Mouse (Mus musculus) left cerebral cortex, postnatal 25 days (tissue): ENCODE results near the gene Btnl2. TPM values are rescaled to one million over a fixed set of nuclear protein-coding genes. Genes with fewer than 3 reads are reported as not detected.

ENCODE experiments used
- DNase-seq, 2 experiments: peaks; one replicate each; pipeline ENCODE4 v3.0.0; 2022; ENCODE audit warnings: low spot score in 2 of 2, mixed read lengths in 1 of 2
- intact Hi-C: fragments of 180-260 bp; cut with DNase I; formaldehyde crosslinking; loops from one replicate; pipeline ENCODE4 v1.15.1; 2025
- total RNA-seq, 2 experiments: library from RNA; stranded (reverse); gene quantifications; 2 replicates each; pipeline ENCODE4 v1.2.3; 2021

Gene Btnl2
- total RNA-seq, 2 experiments from 2014 or later: 0.71 to 0.73 TPM

DNA sequence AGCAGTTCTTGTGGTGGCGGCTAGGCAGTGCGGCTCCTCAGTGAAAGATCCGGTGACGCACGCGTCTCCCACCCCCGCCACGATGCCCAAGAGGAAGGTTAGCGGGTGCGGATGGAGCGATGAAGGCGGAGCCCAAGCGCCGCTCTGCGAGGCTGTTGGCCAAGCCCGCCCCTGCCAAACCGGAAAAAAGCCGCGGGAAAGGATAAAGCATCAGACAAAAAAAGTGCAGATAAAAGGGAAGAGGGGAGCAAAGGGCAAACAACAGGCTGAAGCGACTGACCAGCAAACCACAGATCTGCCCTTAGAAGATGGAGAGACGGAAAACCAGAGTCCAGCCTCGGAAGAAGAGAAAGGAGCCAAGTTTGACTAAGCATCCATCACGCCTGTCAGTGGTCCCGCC, 37.7 kb downstream of the Btnl2 start:
- DNase-seq: peak in 1 of 2 experiments; percentile 6
- intact Hi-C loops: no loop called here

DNA sequence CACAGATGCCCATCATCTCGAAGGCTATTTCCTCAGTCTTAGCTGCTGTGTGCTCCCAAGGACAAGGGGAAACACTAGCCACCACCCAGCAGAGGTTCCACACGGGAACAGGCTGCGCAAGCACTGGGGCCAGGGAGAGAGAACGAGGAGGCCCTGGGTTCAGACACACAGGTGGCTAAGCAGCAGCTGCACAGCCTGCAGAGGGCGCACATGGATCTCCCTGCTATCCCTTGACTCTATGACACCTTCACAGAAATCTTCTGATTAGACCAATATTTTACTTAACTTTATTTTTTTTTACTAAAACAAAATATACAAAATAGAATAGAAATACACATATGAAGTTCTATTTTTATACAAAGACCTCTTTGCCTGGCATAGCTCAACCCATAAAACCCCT, 42.7 kb downstream of the Btnl2 start:
- intact Hi-C loops: no loop called here
- DNase-seq: no peak

DNA sequence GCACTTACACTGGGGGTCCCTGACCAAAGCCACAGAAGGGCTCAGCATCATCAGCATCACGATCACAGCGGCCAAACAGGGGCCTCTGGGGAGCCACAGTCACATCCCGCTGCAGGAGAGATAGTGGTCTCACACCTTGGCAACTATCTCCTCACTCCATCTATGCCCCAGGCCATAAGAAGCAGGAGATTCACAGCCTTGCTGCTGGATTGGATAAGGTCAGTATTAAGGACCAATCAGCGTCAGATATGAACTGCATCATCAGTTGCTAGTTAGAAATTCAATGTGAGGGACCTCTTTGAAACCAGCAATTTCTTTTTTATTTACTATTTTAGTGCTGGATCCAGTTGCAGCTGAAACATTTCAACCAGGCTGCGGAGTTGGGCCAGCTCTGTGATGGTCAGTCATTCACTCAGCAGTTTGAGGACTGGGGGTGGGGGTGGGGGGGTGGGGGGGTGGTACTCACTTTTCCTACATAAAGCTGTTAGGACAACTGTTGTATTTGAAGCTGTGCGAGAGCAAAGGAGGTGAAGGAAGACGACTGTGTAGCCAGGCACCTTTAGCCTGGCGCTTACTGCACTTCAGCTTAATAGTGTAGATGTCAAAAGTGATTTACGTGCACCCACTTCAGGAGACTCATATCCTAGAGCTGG, 43.6 kb downstream of the Btnl2 start:
- peak; percentile 82 to 88 for DNase-seq
- intact Hi-C loops: no loop called here

DNA sequence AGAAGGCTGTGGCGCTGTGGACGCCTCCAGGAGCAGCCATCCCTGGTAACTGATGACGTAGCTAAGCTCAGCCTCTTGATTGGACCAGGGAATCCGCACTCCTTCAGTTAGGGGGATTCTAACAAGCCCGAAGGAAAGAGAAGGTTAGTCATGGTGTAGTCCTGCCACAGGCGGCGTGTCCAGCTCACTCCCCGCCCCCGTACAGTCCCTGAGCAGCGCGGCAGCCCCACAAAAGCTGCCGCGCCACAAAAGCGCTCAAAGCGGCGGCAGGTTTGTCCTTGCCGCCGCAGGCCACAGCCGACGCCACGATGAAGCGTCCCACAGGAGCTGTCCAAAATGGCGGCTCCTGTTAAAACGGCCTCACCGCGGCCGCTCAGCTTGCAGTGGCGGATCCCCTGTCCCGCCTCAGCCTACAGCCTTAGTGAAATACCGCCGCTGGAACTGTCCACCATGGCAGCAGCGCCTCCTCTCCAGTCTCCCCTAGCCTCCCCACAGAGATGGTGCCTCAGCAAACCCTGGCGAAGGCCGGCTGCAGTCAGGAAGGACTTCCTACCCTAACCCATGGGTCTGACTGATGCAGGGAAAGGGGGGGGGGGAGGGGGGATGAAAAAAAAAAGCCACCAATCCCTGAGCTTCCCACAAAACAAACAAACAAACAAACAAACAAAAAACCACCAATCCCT, 44.2 kb downstream of the Btnl2 start, which contains the start of gene BC051142:
Gene BC051142 (plus strand): TSS at position 110 of the 683 bp plus-strand sequence.
- intact Hi-C loops: no loop called here
- peak; percentile 84 to 95 for DNase-seq

DNA sequence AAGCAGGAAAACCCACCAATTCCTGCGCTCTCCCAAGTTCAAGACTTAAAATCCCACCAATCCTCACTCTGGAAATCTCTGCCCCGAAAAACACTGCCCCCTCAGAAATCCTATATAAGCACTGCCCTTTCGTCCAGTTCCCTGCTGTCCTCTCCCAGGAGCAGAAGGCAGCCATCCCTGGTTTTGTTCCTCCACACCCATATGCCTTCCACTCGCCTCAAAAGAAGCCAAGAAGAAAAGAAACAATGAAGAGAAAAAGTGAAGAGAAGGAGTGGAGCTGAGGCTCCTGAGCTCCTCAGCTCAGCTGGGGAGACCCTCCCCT, 44.7 kb downstream of the Btnl2 start:
- intact Hi-C loops: no loop called here
- DNase-seq: no peak

DNA sequence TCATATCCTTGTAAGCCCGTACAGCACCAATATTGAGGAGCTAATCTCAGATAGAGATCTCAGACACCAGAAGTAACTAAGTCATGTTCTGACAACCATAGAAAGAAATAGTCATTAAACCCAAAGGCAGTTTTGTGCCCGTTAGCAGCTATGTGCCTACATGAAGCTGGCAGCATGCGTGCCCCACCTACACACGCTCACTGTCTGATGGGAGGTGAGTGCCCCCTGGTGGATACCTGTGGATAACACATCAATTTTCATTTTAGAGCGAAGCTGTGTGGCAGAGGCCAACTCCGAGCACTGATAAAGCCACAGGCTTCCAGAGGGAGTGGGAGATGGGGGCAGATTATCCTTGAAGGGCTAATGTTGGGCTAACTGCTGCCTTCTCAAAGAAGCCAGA, 56.5 kb downstream of the Btnl2 start:
- DNase-seq: peak; percentile 81 to 88
- intact Hi-C loops: loop anchor here (2.0 to 5.0 kb wide), 3 partner anchors 22 to 239 kb away; no protein-coding TSS in a partner anchor

Other genes with a start within 250 kb of the Btnl2 start
- gene H2-DMa, start 235.3 kb upstream of the Btnl2 start, total RNA-seq: 10 to 100 TPM; 26.0 to 26.5 TPM
- 100 to 1,000 TPM; 178 to 192 TPM for gene Brd2, start 232.2 kb upstream of the Btnl2 start, total RNA-seq
- gene H2-DMb2, start 211.5 kb upstream of the Btnl2 start, total RNA-seq: under 1 TPM; 0.46 to 0.92 TPM
- gene H2-DMb1, start 201.8 kb upstream of the Btnl2 start, total RNA-seq: 1 to 10 TPM in 1 of 2 experiments, under 1 TPM in 1; 0.94 to 1.5 TPM
- 1 to 10 TPM; 1.5 to 1.8 TPM for gene Tap1, start 167.3 kb upstream of the Btnl2 start, total RNA-seq
- 1 to 10 TPM in 1 of 2 experiments, under 1 TPM in 1; 0.53 to 1.4 TPM for gene Psmb9, start 167.1 kb upstream of the Btnl2 start, total RNA-seq
- 1 to 10 TPM; 2.0 to 4.1 TPM for gene Psmb8, start 157.1 kb upstream of the Btnl2 start, total RNA-seq
- 1 to 10 TPM; 5.2 to 5.4 TPM for gene Tap2, start 151.3 kb upstream of the Btnl2 start, total RNA-seq
- gene H2-Ob, start 115.9 kb upstream of the Btnl2 start, total RNA-seq: under 1 TPM in 1 of 2 experiments, not detected in 1; 0.23 TPM
- 1 to 10 TPM; 1.8 to 2.7 TPM for gene H2-Ab1, start 97.1 kb upstream of the Btnl2 start, total RNA-seq
- 1 to 10 TPM; 1.9 to 2.1 TPM for gene H2-Aa, start 67.0 kb upstream of the Btnl2 start, total RNA-seq
- gene H2-Eb1, start 49.0 kb upstream of the Btnl2 start, total RNA-seq: 1 to 10 TPM; 2.9 to 3.4 TPM
- gene H2-Eb2, start 29.2 kb upstream of the Btnl2 start, total RNA-seq: not detected
- gene Btnl1, start 22.3 kb downstream of the Btnl2 start, total RNA-seq: not detected
- 1 to 10 TPM; 2.3 to 4.7 TPM for gene BC051142, start 44.0 kb downstream of the Btnl2 start, total RNA-seq
- not detected for gene Btnl4, start 122.5 kb downstream of the Btnl2 start, total RNA-seq
- not detected for gene Btnl6, start 162.5 kb downstream of the Btnl2 start, total RNA-seq
- gene Notch4, start 209.4 kb downstream of the Btnl2 start, total RNA-seq: 10 to 100 TPM; 10.9 to 11.9 TPM
- gene Gpsm3, start 235.0 kb downstream of the Btnl2 start, total RNA-seq: 1 to 10 TPM; 1.9 to 2.9 TPM
- 10 to 100 TPM; 52.7 to 56.1 TPM for gene Pbx2, start 236.4 kb downstream of the Btnl2 start, total RNA-seq
- gene Ager, start 243.0 kb downstream of the Btnl2 start, total RNA-seq: under 1 TPM; 0.55 to 0.71 TPM
- gene Rnf5, start 248.9 kb downstream of the Btnl2 start, total RNA-seq: 10 to 100 TPM; 71.4 to 76.3 TPM
- 100 to 1,000 TPM; 169 to 174 TPM for gene Agpat1, start 249.4 kb downstream of the Btnl2 start, total RNA-seq